Mouse (Mus musculus): ENCODE results near the gene Sfxn5. TPM values are rescaled to one million over a fixed set of nuclear protein-coding genes. Genes with fewer than 3 reads are reported as not detected.

Sfxn5 gene
- polyA plus RNA-seq, 1 experiment from 2014 or later: 13.4 TPM

DNA sequence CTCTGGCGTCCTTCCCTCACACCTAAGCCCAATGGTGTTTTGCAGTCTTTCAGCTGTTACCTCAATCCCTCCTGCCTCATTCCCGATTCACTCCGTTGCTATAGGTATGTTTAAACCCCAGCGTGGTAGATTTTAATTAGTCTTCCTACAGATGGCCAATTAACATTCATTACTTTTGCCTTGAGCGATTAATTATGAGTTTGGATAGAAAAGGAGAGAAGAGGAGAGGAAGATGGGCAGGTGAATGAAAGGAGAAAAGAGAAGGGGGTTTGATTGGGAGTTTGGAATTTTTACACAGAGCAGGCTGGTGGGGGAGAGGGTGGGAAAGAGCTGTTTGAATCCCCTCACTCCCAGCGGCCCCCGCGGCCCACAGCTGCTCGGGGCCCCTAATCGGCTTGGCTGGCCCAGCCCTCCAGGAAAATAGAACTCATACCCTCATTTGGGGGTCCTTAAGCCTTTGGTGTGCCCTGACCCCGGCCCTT, 167.7 kb downstream of the Sfxn5 start:
- Histone ChIP-seq H3K4me1 (replicated peaks) (peaks cover 11% of the 10 kb centered on the region), H3K27ac (no peak overlapping the region), H3K9ac (replicated peaks) (no peak overlapping the region), H3K9me3 (no peaks in the 10 kb centered on the region), H3K36me3 (no peaks in the 10 kb centered on the region), H3K4me3 (replicated peaks) (no peak overlapping the region), H3K4me2 (replicated peaks) (peak overlapping the region; percentile 22), H3K27me3 (no peaks in the 10 kb centered on the region)
- peak; percentile 65 for ATAC-seq
- 24% methylated on average over 11 of the region's 11 CpGs for WGBS

Small RNA genes lying within 50 kb of the gene (microRNA-seq; reads per million reads assigned to microRNA genes)
- gene Mir705: not detected

Other genes starting within 250 kb of the Sfxn5 start
- 19.4 and 22.2 TPM in 2 replicates for gene Spr, start 195.7 kb downstream of the Sfxn5 start, polyA plus RNA-seq (2015; fragmentation: Nextera tagmentation; extraction: Ambion mirVana)
- gene Emx1, start 146.0 kb downstream of the Sfxn5 start, polyA plus RNA-seq (2015; fragmentation: Nextera tagmentation; extraction: Ambion mirVana): 1.8 and 7.2 TPM in 2 replicates
- gene Rab11fip5, start 41.2 kb upstream of the Sfxn5 start, polyA plus RNA-seq (2015; fragmentation: Nextera tagmentation; extraction: Ambion mirVana): 12.2 and 12.4 TPM in 2 replicates
- not detected in 2 replicates for gene Noto, start 90.5 kb upstream of the Sfxn5 start, polyA plus RNA-seq (2015; fragmentation: Nextera tagmentation; extraction: Ambion mirVana)
- gene Smyd5, start 98.6 kb upstream of the Sfxn5 start, polyA plus RNA-seq (2015; fragmentation: Nextera tagmentation; extraction: Ambion mirVana): 51.2 and 51.5 TPM in 2 replicates
- 630 and 636 TPM in 2 replicates for gene Cct7, start 118.1 kb upstream of the Sfxn5 start, polyA plus RNA-seq (2015; fragmentation: Nextera tagmentation; extraction: Ambion mirVana)
- gene Pradc1, start 118.5 kb upstream of the Sfxn5 start, polyA plus RNA-seq (2015; fragmentation: Nextera tagmentation; extraction: Ambion mirVana): 21.6 and 24.3 TPM in 2 replicates
- 4.7 and 5.0 TPM in 2 replicates for gene Fbxo41, start 169.6 kb upstream of the Sfxn5 start, polyA plus RNA-seq (2015; fragmentation: Nextera tagmentation; extraction: Ambion mirVana)
- gene Egr4, start 180.2 kb upstream of the Sfxn5 start, polyA plus RNA-seq (2015; fragmentation: Nextera tagmentation; extraction: Ambion mirVana): not detected in 2 replicates

All from midbrain, embryonic 13.5 days (tissue).